Mouse (Mus musculus) limb, embryonic 10.5 days (tissue): ENCODE results near the gene Kif1c. TPM values are rescaled to one million over a fixed set of nuclear protein-coding genes. Genes with fewer than 3 reads are reported as not detected.

ENCODE experiments used
- DNase-seq: peaks from one replicate; pipeline ENCODE4 v3.0.0-alpha.2; 2017; ENCODE audit warnings: low spot score
- H3K27ac ChIP-seq: fragments of 300-500 bp; sonication (generic); 2 replicates; pipeline ENCODE4 v1.5.1; 2016; ENCODE audit warnings: mild to moderate bottlenecking
- H3K27me3 ChIP-seq: fragments of 300-500 bp; sonication (generic); 2 replicates; pipeline ENCODE4 v1.6.1; 2016; ENCODE audit warnings: low read depth, mild to moderate bottlenecking; ENCODE audit not compliant: poor library complexity, severe bottlenecking
- H3K36me3 ChIP-seq: fragments of 300-500 bp; sonication (generic); 2 replicates; pipeline ENCODE4 v1.6.1; 2016; ENCODE audit warnings: mild to moderate bottlenecking, moderate library complexity
- H3K4me1 ChIP-seq: fragments of 300-500 bp; sonication (generic); 2 replicates; pipeline ENCODE4 v1.6.1; 2016
- H3K4me3 ChIP-seq: fragments of 300-500 bp; sonication (generic); 2 replicates; pipeline ENCODE4 v1.5.1; 2016; ENCODE audit warnings: mild to moderate bottlenecking, moderate library complexity
- H3K9me3 ChIP-seq: fragments of 300-500 bp; sonication (generic); replicated peaks from 2 replicates; pipeline ENCODE4 v1.6.1; 2016; ENCODE audit warnings: mild to moderate bottlenecking
- WGBS: fragments of 180-500 bp; shearing (Covaris S2); methylation state at CpG from one replicate; pipeline ENCODE4 v1.1.7; 2016; 5-methylcytosine and 5-hydroxymethylcytosine counted together
- polyA plus RNA-seq: library from polyadenylated mRNA; unstranded; fragments of >200 nt; fragmentation: Nextera tagmentation; extraction: Ambion mirVana; gene quantifications from 2 replicates; pipeline ENCODE4 v1.2.1, GENCODE M21; 2016

The Kif1c gene
- polyA plus RNA-seq, 1 experiment from 2014 or later, result 2.2 TPM

GRCm38 (mm10) chr11:70657573-70657972 lies 42.8 kb upstream of the Kif1c start:
- Histone ChIP-seq H3K9me3 (no peaks in the 10 kb centered on the region), H3K4me3 (peak overlapping the region; percentile 99), H3K27me3 (no peaks in the 10 kb centered on the region), H3K27ac (peak overlapping the region; percentile 97), H3K4me1 (peaks cover 47% of the 10 kb centered on the region), H3K36me3 (peaks cover 49% of the 10 kb centered on the region)
- WGBS, result 51% methylated on average over 6 of the region's 6 CpGs
- no peak for DNase-seq

- WGBS, result 59% methylated on average over 9 of the region's 9 CpGs
- H3K4me3 ChIP-seq, result peak overlapping the region; percentile 99
- peaks cover 42% of the 10 kb centered on the region for H3K4me1 ChIP-seq
- DNase-seq, result no peak
- H3K9me3 ChIP-seq, result no peaks in the 10 kb centered on the region
- no peaks in the 10 kb centered on the region for H3K27me3 ChIP-seq
- H3K27ac ChIP-seq, result peak overlapping the region; percentile 97
- peaks cover 49% of the 10 kb centered on the region for H3K36me3 ChIP-seq
These were observed 42.4 kb upstream of the Kif1c start for GRCm38 (mm10) chr11:70657991-70658390.

- 85% methylated on average over 5 of the region's 5 CpGs for WGBS
- Histone ChIP-seq H3K27me3 (no peaks in the 10 kb centered on the region), H3K27ac (peak overlapping the region; percentile 97), H3K36me3 (peaks cover 50% of the 10 kb centered on the region), H3K4me1 (peaks cover 42% of the 10 kb centered on the region), H3K9me3 (no peaks in the 10 kb centered on the region), H3K4me3 (0 out of 2 replicates have a peak overlapping the region, but pooled peaks have one; percentile 99)
- no peak for DNase-seq
These were observed 41.8 kb upstream of the Kif1c start for GRCm38 (mm10) chr11:70658521-70658920.

- H3K36me3 ChIP-seq, result peaks cover 52% of the 10 kb centered on the region
- WGBS, result 75% methylated on average over 8 of the region's 8 CpGs
These were observed 41.4 kb upstream of the Kif1c start for GRCm38 (mm10) chr11:70658942-70659341.

GRCm38 (mm10) chr11:70660571-70660970 lies 39.8 kb upstream of the Kif1c start:
- Histone ChIP-seq H3K36me3 (peaks cover 68% of the 10 kb centered on the region), H3K27me3 (no peaks in the 10 kb centered on the region), H3K9me3 (no peaks in the 10 kb centered on the region), H3K4me3 (no peak overlapping the region), H3K4me1 (peaks cover 36% of the 10 kb centered on the region), H3K27ac (no peak overlapping the region)
- no peak for DNase-seq
- WGBS, result 88% methylated on average over 8 of the region's 8 CpGs

More at GRCm38 (mm10) chr11:70658942-70659341, 41.4 kb upstream of the Kif1c start:
- Histone ChIP-seq H3K4me1 (peaks cover 42% of the 10 kb centered on the region), H3K27ac (peak overlapping the region; percentile 97), H3K27me3 (no peaks in the 10 kb centered on the region), H3K4me3 (no peak overlapping the region), H3K9me3 (no peaks in the 10 kb centered on the region)
- DNase-seq, result no peak

- Histone ChIP-seq H3K4me3 (no peak overlapping the region), H3K27me3 (no peaks in the 10 kb centered on the region), H3K27ac (no peak overlapping the region), H3K9me3 (no peaks in the 10 kb centered on the region), H3K4me1 (peaks cover 28% of the 10 kb centered on the region), H3K36me3 (peaks cover 87% of the 10 kb centered on the region)
- no peak for DNase-seq
- 95% methylated on average over 8 of the region's 8 CpGs for WGBS
These were observed 37.2 kb upstream of the Kif1c start for GRCm38 (mm10) chr11:70663101-70663500.

GRCm38 (mm10) chr11:70663957-70664356 lies 36.4 kb upstream of the Kif1c start:
- DNase-seq, result no peak
- 97% methylated on average over 6 of the region's 6 CpGs for WGBS
- H3K4me1 ChIP-seq, result peaks cover 22% of the 10 kb centered on the region
- no peak overlapping the region for H3K27ac ChIP-seq
- peaks cover 85% of the 10 kb centered on the region for H3K36me3 ChIP-seq
- no peaks in the 10 kb centered on the region for H3K9me3 ChIP-seq
- H3K4me3 ChIP-seq, result no peak overlapping the region
- H3K27me3 ChIP-seq, result no peaks in the 10 kb centered on the region

GRCm38 (mm10) chr11:70664741-70665140 lies 35.6 kb upstream of the Kif1c start:
- 93% methylated on average over 9 of the region's 9 CpGs for WGBS
- Histone ChIP-seq H3K4me1 (peaks cover 20% of the 10 kb centered on the region), H3K36me3 (peaks cover 77% of the 10 kb centered on the region), H3K27ac (no peak overlapping the region), H3K27me3 (no peaks in the 10 kb centered on the region), H3K9me3 (no peaks in the 10 kb centered on the region), H3K4me3 (no peak overlapping the region)
- DNase-seq, result no peak

- no peak for DNase-seq
- Histone ChIP-seq H3K4me3 (peak overlapping the region; percentile 7; the same call in 1 of the 2 replicates), H3K9me3 (no peaks in the 10 kb centered on the region), H3K27me3 (no peaks in the 10 kb centered on the region), H3K4me1 (peaks cover 37% of the 10 kb centered on the region), H3K27ac (no peak overlapping the region), H3K36me3 (peaks cover 64% of the 10 kb centered on the region)
- WGBS, result 96% methylated on average over 8 of the region's 8 CpGs
These were observed 33.7 kb upstream of the Kif1c start for GRCm38 (mm10) chr11:70666687-70667086.

- Histone ChIP-seq H3K4me3 (peak overlapping the region; percentile 64), H3K36me3 (peaks cover 58% of the 10 kb centered on the region), H3K27me3 (no peaks in the 10 kb centered on the region), H3K9me3 (no peaks in the 10 kb centered on the region), H3K4me1 (peaks cover 37% of the 10 kb centered on the region), H3K27ac (peak overlapping the region; percentile 91)
- WGBS, result 67% methylated on average over 14 of the region's 14 CpGs
- no peak for DNase-seq
These were observed 32.8 kb upstream of the Kif1c start for GRCm38 (mm10) chr11:70667271-70668150.

- peak; percentile 82 for DNase-seq
- WGBS, result under 1% methylated on average over 15 of the region's 15 CpGs
- Histone ChIP-seq H3K27ac (peak overlapping the region; percentile 91), H3K4me1 (peaks cover 37% of the 10 kb centered on the region), H3K27me3 (no peaks in the 10 kb centered on the region), H3K4me3 (peak overlapping the region; percentile 64), H3K36me3 (peaks cover 52% of the 10 kb centered on the region), H3K9me3 (no peaks in the 10 kb centered on the region)
These were observed 32.0 kb upstream of the Kif1c start for GRCm38 (mm10) chr11:70668335-70668770.

GRCm38 (mm10) chr11:70668771-70669505 lies 31.4 kb upstream of the Kif1c start, which contains the start of gene Spag7:
Gene Spag7, minus strand, starts transcription at chr11:70669416.
- Histone ChIP-seq H3K27me3 (no peaks in the 10 kb centered on the region), H3K9me3 (no peaks in the 10 kb centered on the region), H3K4me1 (peaks cover 37% of the 10 kb centered on the region), H3K27ac (peak within 1 kb of the TSS; percentile 91), H3K36me3 (peaks cover 50% of the 10 kb centered on the region), H3K4me3 (peak within 1 kb of the TSS; percentile 64)
- DNase-seq, result peak; percentile 94
- under 1% methylated on average over 44 of the region's 44 CpGs for WGBS
